Mouse (Mus musculus) kidney, postnatal 14 days (tissue): ENCODE results near the gene Izumo4.

ENCODE experiments used
- DNase-seq: peaks from one replicate; pipeline ENCODE4 v3.0.0; 2022; ENCODE audit warnings: mixed read lengths

Izumo4 gene

DNA sequence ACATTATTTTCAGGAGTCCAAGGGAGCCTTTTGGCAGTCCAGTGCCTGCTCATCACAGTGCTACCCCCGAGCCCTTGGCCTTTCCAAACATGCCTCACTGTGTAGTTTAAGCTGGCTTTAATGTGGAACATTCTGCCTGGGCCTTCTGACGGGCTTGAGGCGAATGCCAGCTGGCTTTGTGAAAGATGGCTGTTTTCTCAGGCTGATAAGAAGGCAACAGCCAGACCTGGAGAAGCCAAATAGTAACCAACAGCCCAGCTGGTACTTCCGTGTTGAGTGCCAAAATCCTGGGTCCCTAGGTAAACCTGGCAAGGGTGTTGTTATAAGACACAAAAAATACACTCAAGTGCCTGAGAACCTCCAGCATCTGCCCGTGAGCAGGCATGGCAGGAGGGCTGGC lies 34.7 kb downstream of the Izumo4 start:
- no peak for DNase-seq

GRCm38 (mm10) chr10:80738657-80739056 lies 36.7 kb downstream of the Izumo4 start:
- no peak for DNase-seq

DNA sequence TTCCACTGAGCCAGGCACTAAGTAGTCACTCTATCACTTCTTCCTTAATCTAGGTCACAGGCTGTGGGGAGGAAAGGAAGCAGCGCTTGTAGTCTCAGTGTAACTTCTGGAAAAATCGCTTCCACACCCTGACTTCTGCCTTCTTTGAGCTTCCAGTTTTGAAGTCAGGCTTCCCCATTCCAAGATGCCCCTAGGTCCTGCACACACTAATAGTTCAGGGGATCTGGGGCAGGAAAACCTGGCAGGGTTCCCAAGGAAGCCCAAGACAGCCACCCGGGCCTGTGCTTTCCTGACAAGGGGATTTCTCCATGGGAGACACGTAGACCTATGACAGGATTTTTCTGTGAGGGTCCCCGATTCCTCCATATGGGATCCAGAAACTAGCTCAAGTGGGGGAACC lies 39.2 kb downstream of the Izumo4 start:
- peak; percentile 50 for DNase-seq

- no peak for DNase-seq
These were observed 39.7 kb downstream of the Izumo4 start for GRCm38 (mm10) chr10:80741634-80742179.

- DNase-seq = peak; percentile 99
These were observed 40.4 kb downstream of the Izumo4 start, which contains the start of gene Ap3d1 for GRCm38 (mm10) chr10:80742180-80742978. TSS of gene Ap3d1 (minus strand) at chr10:80742264.

DNA sequence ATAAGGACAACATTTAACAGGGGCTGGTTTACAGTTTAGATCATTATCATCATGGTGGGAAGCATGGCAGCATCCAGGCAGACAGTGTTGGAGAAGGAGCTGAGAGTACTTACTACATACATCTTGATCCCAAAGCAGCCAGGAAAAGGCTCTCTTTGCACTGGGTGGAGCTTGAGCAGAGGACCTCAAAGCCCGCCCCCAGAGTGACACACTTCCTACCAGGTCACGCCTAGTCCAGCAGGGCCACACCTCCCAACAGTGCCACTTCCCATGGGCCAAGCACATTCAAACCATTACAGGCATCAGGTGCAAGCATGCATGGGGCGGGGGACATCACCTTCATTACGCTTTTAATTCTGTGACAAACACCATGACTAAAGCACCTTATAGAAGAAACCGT lies 42.3 kb downstream of the Izumo4 start:
- DNase-seq = peak; percentile 74

DNA sequence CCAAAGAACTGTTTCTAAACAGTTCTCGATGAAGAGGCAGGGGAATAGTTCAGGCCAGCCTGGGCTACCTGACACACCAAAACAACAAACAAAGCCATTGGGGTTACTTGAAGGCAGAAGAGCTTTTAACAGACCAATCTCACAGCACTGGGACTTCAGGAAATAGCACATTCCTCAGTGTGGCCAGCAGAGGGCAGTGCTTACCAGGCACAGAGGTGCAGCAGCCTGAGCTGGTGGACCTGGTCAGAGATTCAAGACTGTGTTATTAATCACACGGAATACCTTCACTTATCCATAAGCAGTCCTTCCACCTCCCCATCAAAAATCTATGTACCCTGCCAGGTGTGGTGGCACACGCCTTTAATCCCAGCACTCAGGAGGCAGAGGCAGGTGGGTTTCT lies 45.4 kb downstream of the Izumo4 start:
- DNase-seq = peak; percentile 82

- DNase-seq = peak; percentile 80
These were observed 46.6 kb downstream of the Izumo4 start for GRCm38 (mm10) chr10:80748609-80749008.

GRCm38 (mm10) chr10:80751188-80751832 lies 49.3 kb downstream of the Izumo4 start:
- peak; percentile 70 for DNase-seq

- DNase-seq = peak; percentile 89
These were observed 50.2 kb downstream of the Izumo4 start for GRCm38 (mm10) chr10:80752079-80752625.

DNA sequence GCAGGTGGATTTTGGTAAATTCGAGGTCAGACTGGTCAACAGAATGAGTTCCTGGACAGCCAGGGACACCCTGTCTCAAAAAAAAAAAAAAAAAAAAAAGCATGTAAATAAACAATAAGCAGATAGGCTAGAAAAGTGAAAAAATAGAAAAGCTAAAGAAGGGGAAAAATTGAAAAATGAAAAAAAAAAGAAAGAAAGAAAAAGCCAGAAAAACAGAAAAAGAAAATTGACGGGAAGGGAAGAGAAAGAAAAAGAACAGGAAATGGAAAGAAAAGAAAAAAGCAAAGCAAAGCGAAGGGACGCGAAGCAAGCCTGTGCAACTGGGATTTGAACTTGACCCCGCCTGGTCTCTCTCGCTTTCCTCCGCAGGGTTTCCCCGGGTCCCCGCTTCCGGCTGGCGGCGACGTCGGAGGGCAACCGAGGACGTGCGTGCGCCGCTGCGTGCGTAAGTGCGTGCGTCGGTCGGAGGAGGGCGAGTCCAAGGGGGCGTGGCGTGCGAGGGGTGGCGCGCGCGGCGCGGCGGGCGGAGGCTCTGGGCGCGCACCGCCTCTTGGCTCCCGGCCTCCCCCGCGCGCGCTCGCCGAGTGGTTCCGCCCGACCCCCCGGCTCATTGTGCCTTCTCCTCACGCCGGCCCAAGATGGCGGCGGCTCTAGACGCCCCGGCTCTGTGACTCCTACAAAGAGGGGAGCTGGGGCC lies 52.8 kb downstream of the Izumo4 start, which contains the start of gene Dot1l:
Gene Dot1l (plus strand): TSS at position 613 of the 697 bp plus-strand sequence.
- peak; percentile 99 for DNase-seq
